In the genomic region with DNA sequence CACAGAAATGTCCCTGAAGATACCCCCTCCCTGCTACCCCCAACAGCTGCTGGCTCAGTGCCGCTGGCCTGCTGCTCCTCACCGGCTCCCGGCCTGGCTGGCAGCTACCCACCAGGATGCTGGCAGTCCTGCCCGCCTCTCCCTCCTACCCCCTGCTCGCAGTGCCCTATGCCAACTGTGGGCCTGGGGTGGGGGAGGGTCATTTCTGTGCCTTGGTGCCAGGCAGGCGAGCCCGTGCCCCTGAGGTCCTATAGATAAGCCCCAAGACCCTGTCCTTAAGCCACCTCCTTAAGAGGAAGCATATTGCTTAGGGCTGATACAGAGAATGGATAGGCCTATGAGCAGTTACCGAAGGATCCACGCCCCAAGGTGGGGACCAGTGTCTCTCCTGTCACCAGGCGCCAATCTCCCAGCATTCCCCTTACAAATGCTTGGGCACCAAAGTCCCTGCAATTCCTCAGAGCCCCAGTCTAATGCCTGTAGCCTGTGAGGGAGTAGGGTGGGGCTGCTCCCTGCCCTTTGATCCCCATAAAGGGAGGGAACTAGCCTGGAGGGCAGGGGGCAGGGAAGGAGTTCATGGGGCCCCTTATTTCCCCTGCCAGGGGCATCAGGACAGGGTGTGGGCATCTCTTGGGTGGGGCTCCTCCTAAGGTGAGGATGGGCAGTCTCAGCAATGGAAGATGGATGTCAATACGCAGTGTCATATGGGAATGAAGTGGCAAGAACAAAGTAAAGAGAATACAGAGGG, we compare ENCODE assay signal across 8 mouse cellular contexts. TPM values are rescaled to one million over a fixed set of nuclear protein-coding genes. Genes with fewer than 3 reads are reported as not detected.
DNase-seq lines count a peak whose midpoint lies in the region; ATAC-seq lines count a peak whose summit lies in the region.
"Had no signal": no experiment of that assay in that cellular context is flagged by ENCODE, and none has a peak within 500 bp of the region (broad histone marks: within the 10 kb centered on the region; RNA-seq: fewer than 3 reads in every experiment).

No protein-coding gene starts in this region.

- H3K27ac ChIP-seq in lung, embryonic 16.5 days (ENCODE audit: low read length), result peak overlapping the region; percentile 24; the same call in 1 of the 2 replicates

- H3K4me2 ChIP-seq in lung, embryonic 16.5 days (ENCODE audit: low read depth, low read length), result no peak overlapping the region

- no peak overlapping the region for H3K4me3 ChIP-seq in lung, embryonic 16.5 days (ENCODE audit: low read length)

- DNase-seq in lung, adult 18-20 months, result peak; percentile 47 to 48
- no peak for DNase-seq in lung, postnatal 14 days
- DNase-seq in adipocyte (ENCODE audit: low spot score), result peak; percentile 64
- peak; percentile 68 for DNase-seq in cerebellum, adult 9-10 months
- DNase-seq in heart, postnatal 36 days, result peak; percentile 62 to 63
- DNase-seq in embryo, embryonic 11 days, result no peak

- H3K4me1 ChIP-seq in lung, embryonic 16.5 days (replicated peaks; ENCODE audit: control insufficient read depth, insufficient read depth, low read length), result peaks cover 55% of the 10 kb centered on the region

- no peaks in the 10 kb centered on the region for H3K9me3 ChIP-seq in lung, embryonic 16.5 days (ENCODE audit: control insufficient read depth, low read length)

- WGBS in lung, embryonic 16.5 days, result 80% methylated on average over 11 of the region's 11 CpGs

- no peak for ATAC-seq in lung, embryonic 16.5 days (ENCODE audit: low read depth)

- H3K27me3 ChIP-seq in lung, embryonic 16.5 days (ENCODE audit: control insufficient read depth, insufficient read depth, low read depth, low read length), result no peaks in the 10 kb centered on the region

- no peak overlapping the region for H3K9ac ChIP-seq in lung, embryonic 16.5 days (ENCODE audit: low read length)

- intact Hi-C loops in heart, postnatal 36 days (cut with DNase I), result no loop called here

- no peaks in the 10 kb centered on the region for H3K36me3 ChIP-seq in lung, embryonic 16.5 days (ENCODE audit: control insufficient read depth, insufficient read depth, low read length)

RNA-seq across cellular contexts. Expression of a gene that starts 6.3 kb away (rescaled TPM):
- 10 to 100 TPM; 20.8 to 23.5 TPM for total RNA-seq in heart, postnatal 36 days (2021)
- 4.8 and 5.9 TPM in 2 replicates for polyA plus RNA-seq in lung, embryonic 16.5 days (2015; fragmentation: Nextera tagmentation; extraction: Ambion mirVana)

RNA-seq across cellular contexts. Expression of a gene that starts 14.3 kb away (rescaled TPM):
- total RNA-seq in heart, postnatal 36 days (2021), result under 1 TPM; 0.24 to 0.72 TPM
- 0.21 TPM in 1 of 2 replicates, not detected in the other for polyA plus RNA-seq in lung, embryonic 16.5 days (2015; fragmentation: Nextera tagmentation; extraction: Ambion mirVana)

RNA-seq across cellular contexts. Expression of a gene that starts 23.3 kb away (rescaled TPM):
- not detected for total RNA-seq in heart, postnatal 36 days (2021)
- 0.13 and 0.53 TPM in 2 replicates for polyA plus RNA-seq in lung, embryonic 16.5 days (2015; fragmentation: Nextera tagmentation; extraction: Ambion mirVana)
- polyA plus RNA-seq: embryonic facial prominence, embryonic 11.5 days had no signal

RNA-seq across cellular contexts. Expression of a gene that starts 23.4 kb away (rescaled TPM):
- 10 to 100 TPM; 44.0 to 55.1 TPM for total RNA-seq in heart, postnatal 36 days (2021)
- 24.0 and 26.9 TPM in 2 replicates for polyA plus RNA-seq in lung, embryonic 16.5 days (2015; fragmentation: Nextera tagmentation; extraction: Ambion mirVana)

RNA-seq across cellular contexts. Expression of a gene that starts 26.5 kb away (rescaled TPM):
- total RNA-seq in heart, postnatal 36 days (2021), result not detected
- 0.06 TPM in 1 of 2 replicates, not detected in the other for polyA plus RNA-seq in lung, embryonic 16.5 days (2015; fragmentation: Nextera tagmentation; extraction: Ambion mirVana)

Comparison
In these comparisons a context has a peak if more than half of its experiments do, and no peak if none do; other contexts are left out.
1. DNase-seq: peak in lung, adult 18-20 months (2 of 2), adipocyte (single experiment), cerebellum, adult 9-10 months (single experiment) and heart, postnatal 36 days (2 of 2); none in lung, postnatal 14 days (single experiment) and embryo, embryonic 11 days (single experiment).